Mouse (Mus musculus) erythroblast, adult 5-6 weeks (primary cell): Measurements from ENCODE around the gene Slc23a2. TPM values are rescaled to one million over a fixed set of nuclear protein-coding genes. Genes with fewer than 3 reads are reported as not detected.

ENCODE experiments used
- ATAC-seq: replicated peaks from 2 replicates; pipeline ENCODE4 v1.8.0; 2016; ENCODE audit warnings: moderate number of reproducible peaks, mild to moderate bottlenecking, moderate TSS enrichment, inconsistent platforms; ENCODE audit not compliant: poor library complexity, low FRiP score, severe bottlenecking
- total RNA-seq, 2 experiments: library from RNA; stranded (forward) in 1 of 2; stranded (reverse) in 1 of 2; fragments of 150-400 nt in 1 of 2; fragments of 200-764, 138-1000 nt in 1 of 2; gene quantifications; 2 replicates each; pipeline versions ENCODE4 v1.2.3 to v1.2.4; 2015 to 2017; ENCODE audit warnings: low replicate concordance in 2 of 2

The Slc23a2 gene
- total RNA-seq (2015; ENCODE audit: low replicate concordance) (4.0 and 7.5 TPM in 2 replicates), total RNA-seq (2017; ENCODE audit: low replicate concordance) (2.5 and 5.7 TPM in 2 replicates)

DNA sequence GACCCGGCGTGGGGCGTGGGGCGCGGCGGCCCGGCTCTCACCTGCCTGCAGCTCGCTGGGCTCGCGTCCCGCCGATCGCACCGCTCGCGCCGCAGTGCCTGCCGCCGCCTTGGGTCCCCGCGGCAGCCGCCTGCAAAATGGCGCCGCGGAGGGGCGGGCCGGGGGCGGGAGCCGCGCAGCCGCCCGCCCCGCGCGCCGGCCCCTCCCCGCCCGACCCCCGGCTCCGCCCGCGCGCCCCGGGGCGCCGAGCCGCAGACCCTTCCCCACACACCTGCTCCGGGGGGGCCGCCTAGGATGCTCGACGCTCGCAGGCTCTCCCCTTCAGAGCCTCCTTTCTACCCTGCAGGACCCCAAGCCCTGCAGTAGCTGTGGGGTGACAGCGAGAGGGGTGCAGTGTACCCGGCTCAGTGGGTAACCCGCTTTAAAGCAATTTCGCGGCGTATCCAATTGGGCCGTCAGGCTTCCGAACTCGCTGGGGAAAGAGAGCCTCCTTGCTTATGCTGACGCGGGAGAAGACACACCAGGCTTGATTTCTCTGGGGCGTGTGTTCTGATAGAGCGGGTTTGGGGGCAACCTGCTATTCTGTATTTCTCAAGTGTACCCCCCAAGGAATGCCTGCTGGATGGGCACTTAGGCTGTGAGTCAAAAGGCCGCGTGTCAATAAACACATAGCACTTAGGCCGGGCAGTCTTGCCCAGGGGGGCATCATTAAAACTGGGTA lies at the start of gene Slc23a2:
TSS of gene Slc23a2 (minus strand) at position 138 of the 721 bp plus-strand sequence.
- no peak for ATAC-seq

DNA sequence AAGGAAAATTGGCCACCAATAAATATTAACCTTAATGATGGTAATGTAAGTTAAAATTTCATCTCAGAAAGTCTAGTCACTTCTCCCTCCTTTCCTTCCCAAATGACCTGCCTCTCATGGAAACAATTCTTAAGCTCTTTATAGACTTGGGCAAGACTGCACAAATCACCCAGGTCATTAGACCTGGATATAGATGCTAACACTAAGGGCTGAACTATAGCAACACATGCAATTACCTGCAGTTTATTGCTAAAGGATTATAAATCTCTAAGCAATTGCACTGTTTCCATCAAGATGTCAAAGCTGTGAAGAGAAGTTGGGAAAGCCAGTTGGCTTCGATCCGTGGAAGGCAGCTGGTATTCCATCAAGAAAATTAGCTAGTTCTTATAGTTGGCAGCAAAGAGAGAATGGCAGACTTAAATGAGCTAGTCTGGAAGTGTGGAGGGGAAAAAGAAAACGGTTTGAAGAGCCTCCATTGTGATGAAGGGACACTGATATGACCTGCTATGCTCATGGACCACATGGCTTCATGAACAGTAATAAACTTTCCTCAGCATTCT lies 45.8 kb upstream of the Slc23a2 start:
- no peak for ATAC-seq

DNA sequence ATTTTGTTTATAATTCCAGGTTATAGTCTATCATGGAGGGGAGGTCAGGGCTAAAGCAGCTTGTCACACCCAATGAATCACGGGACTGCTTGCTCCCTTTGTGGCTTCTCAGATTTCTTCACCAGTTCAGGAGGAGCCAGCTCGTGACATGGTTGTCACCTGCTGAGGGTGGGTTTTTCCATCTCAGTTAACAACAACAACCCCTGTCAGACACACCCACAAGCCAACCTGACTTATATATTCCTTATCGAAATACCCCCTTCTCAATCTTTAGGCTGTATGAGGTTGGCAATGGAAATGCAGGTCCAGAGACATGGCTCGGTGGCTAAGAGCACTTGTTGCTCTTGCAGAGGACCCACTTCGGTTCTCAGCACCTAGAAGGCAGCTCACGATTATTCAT lies 39.0 kb upstream of the Slc23a2 start:
- no peak for ATAC-seq

DNA sequence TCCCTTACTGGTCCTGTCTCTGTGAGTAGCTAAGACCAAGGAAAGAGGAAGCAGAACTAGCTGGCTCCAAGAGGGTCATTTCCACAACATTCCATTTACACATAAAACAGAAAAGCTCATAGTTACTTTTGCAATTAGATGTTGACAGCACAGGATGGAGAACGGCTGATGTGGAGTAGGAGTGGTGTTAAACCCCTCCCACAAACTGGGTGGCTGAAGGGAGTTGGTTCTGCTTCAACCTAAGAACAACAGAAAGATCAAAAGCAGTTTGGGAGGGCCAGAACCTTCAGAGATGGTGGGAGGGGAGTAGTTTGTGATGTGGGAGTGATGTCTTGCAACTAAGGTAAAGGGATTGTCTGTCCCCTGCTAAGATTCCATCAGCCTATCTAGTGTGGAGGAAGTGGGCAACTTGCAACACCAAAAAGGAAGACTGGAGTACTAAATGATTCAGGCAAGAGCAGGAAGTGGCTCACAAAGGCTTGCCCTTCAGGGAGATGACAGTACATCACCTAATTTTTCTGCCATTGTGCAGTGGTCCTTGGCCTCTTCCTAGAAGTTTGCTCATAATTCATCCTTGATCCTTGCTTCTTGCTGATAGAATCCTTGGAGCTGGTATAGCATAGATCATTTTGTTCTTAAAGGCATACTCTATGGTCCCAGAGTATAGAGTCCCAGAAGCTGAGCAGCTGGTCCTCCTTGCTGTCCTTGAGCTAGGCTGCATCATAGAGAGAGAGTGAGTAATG lies 35.7 kb upstream of the Slc23a2 start:
- ATAC-seq: no peak

DNA sequence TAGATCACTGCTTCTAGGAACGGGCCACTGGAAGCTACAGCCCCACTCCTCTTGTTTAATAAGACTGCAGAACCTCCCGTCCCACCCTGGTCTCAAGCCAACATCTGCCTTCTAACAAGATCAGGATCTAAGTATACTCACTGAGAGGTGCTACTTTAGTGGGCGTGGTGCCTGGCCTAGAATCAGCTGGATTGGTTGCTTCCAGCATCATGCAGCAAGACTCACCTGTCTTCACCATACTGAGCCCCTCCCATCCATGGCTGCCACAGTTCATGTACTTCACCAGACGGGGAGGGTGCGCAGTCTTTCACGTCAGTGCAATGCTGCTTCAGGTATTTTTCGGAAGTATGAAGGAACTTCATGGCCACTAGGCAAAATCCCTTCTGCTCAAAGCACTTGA lies 34.5 kb upstream of the Slc23a2 start:
- ATAC-seq: no peak

DNA sequence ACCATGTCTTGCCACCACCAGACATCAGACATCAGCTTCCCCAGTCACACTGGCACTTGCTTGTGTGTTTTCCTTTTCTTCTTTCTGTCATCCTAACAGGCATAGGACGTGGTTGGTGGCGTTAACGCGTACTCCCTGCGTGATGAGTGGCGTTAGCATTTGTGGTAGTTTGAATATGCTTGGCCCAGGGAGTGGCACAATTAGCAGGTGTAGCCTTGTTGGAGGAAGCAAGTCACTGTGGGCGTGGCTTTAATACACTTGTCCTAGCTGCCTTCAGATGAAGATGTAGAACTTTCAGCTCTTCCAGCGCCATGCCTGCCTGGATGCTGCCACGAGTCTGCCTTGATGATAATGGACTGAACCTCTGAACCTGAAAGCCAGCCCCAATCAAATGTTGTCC lies 32.5 kb upstream of the Slc23a2 start:
- no peak for ATAC-seq

DNA sequence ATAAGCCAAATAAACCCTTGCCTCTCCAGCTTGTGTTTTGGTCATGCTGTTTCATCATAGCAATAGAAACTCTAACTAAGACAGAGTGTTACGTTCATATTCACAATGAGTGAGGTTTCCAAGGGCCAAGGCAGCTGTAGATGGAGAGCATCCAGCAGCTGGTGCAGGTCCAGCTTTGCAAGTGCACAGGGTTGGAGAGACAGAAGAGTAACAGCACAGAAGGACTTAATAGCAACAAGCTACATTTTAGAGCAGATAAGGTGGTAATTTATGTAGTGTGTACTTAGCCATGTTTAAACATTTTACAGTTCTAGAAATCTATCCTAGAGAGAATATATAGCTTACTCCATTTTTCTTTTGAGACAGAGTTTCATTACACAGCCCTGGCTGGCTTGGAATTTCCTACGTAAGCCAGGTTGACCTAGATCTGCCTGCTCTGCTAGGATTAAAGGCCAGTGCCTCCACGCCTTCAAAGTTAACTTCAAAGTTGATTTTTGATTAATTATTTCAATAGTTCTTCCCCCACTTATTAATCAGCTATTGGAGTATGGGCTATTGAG lies 31.5 kb upstream of the Slc23a2 start:
- no peak for ATAC-seq

DNA sequence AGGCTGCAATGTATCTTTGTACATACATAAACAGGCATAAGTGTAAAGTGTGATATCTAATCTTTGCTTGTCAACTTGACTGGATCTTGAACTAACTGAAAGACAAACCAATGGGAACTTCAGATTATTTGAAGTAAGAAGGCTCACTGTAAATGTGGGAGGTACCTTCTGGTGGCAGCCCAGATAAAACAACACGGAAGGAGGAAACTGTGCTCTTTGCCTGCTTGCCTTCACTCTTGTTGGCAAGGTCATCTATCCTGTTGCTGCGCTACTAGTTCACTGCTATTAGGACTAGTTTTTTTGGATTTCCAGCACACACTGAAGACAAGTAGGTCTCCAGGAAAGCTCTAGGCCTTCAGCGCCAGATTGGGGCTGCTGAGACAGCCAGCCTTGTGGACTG lies 29.1 kb upstream of the Slc23a2 start:
- no peak for ATAC-seq

DNA sequence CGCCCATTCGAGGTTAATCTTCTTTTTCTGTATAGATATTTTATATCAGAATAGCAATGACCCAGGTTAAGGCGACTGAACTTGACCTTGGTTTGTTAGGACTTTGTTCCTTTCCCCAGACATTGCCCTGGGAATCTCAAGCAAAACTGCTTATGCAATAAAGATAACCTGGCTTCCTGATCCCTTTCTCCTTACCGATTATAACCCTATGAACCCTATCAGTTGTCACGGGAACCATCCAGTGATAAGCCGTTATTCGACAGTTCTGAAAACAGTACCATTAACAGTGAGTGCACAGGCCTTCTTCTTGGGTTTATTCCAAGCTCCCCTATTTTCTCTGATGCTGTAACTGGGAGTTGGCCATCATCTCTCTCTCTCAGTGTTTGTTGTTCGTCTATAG lies 27.0 kb upstream of the Slc23a2 start:
- ATAC-seq: no peak

DNA sequence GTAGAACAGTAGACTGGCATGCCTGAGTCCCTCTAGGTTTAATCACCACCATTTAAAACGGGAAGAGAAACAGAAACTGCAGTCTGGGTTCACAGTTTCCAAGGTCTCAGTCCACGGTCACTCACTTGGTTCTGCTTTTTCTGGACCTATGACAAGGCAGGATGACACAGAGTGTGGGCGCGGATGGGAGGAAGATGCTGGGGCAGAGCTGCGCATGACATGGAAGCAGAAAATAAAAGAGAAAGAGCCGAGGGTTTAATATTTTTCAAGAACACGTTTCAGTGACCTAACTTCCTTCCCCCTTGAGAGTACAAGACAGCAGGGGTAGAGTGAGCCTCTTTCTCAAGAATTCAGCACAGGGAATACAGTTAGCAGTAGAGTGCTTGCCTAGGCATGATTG lies 24.2 kb upstream of the Slc23a2 start:
- no peak for ATAC-seq

DNA sequence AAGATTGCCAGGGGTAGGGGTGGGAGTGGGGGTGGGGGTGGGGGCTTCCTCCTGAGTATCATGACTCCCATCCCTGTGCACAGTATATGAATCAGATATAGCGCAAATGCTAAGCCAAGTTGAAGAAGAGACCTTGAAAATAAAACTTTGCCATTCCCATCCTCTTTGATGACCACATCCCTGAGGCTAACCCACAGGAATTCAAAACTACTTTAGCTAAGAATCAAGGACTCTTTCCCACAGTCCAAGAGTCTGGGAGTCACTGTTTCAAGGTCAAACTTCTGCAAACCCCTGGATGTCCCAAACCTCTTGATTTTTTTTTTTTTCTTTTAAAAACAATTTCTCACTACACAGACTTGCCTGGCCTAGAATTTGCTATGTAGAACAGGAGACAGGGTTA lies 18.7 kb upstream of the Slc23a2 start:
- ATAC-seq: no peak

DNA sequence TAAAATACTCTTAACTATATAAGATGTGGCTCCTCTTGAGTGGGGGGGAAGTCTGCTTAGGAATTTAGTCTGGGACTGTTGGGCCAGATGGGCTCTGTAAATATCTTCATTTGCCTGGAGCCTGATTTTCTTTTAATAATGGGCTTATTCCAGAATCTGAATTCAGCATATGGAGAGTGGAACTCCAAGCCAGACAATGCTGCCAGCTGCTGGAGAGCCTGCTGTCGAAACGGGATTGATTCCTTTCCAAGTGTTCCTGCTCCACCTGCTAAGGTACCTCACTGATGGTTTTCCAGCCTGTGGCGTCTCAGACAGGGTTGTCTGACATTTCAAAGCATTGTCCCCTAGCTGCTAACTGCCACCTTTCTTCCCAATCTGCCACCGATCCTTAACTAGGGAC lies 12.6 kb upstream of the Slc23a2 start:
- ATAC-seq: no peak

DNA sequence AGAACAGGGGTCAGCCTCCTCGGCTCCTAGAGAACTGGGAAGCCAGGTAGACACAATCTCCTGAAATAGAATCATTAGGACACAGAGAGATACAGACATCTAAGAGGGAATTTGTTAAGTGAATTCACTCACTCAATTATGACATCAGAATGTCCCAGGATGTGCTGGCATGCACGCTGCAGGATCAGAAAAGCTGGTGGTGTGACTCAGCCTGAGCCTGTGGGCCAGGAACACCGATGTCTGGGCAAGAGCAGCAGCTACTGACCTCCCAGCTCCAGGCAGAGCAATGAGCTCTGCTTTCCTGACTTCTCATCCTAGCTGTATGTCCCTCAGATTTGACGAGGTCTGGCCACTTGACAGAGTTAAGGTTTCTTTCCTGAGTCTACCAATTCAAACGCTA lies 7.8 kb upstream of the Slc23a2 start:
- no peak for ATAC-seq

DNA sequence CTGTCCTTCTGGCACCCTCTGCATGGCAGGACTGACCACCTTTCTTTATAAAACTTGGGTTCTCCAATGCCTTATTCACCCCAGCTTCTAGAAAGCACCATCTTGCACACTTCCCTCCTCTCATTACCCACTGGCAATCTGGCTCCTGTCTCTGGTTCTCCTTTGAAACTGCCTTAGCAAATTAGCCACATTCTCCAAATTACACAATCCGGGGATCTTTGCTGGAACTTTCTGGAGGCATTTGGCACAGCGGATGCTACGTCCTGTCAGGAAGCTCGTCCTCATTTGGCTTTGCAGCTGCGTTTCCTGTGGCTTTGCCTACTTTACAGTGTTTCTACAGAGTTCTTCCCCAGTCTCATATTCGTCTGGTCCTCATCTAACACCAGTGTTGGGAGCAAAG lies 6.7 kb upstream of the Slc23a2 start:
- no peak for ATAC-seq

DNA sequence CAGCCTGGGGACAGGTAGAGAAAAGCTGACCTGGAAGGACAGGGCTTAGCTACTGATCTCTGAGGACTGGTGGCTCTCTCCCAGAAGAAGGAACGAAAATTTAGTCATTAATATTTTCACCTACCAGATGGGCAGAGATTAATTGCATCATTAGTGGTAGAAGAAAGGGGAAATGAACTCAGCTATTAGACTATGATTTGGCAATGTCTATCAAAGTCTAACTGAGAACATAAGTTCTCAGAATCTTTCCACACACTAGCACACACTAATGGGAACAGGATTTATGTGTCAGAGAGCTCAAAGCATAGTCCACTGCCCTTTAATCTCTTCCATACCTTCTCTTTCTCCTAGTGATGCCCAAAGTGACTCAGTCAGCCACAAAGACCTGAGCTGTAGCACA lies 6.0 kb upstream of the Slc23a2 start:
- no peak for ATAC-seq

DNA sequence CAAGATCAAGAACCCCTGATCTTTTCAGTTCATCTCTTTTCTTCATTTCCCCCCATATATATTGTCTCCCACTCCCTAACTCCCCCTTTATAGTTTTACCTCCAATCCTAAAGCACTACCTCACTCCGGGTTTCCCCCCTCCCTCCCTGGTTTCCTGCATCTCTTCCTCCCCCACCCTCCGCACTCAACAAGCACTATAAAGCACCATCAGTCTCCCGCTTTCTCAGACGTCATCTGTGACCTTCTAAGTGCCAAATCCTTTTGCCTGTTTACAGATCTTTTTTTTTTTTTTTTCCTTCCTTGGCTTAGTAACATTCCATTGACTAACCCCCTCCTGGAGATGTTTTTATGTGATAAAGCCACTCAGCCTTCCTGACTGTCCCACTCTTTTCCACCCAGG lies 1.6 kb upstream of the Slc23a2 start:
- no peak for ATAC-seq

DNA sequence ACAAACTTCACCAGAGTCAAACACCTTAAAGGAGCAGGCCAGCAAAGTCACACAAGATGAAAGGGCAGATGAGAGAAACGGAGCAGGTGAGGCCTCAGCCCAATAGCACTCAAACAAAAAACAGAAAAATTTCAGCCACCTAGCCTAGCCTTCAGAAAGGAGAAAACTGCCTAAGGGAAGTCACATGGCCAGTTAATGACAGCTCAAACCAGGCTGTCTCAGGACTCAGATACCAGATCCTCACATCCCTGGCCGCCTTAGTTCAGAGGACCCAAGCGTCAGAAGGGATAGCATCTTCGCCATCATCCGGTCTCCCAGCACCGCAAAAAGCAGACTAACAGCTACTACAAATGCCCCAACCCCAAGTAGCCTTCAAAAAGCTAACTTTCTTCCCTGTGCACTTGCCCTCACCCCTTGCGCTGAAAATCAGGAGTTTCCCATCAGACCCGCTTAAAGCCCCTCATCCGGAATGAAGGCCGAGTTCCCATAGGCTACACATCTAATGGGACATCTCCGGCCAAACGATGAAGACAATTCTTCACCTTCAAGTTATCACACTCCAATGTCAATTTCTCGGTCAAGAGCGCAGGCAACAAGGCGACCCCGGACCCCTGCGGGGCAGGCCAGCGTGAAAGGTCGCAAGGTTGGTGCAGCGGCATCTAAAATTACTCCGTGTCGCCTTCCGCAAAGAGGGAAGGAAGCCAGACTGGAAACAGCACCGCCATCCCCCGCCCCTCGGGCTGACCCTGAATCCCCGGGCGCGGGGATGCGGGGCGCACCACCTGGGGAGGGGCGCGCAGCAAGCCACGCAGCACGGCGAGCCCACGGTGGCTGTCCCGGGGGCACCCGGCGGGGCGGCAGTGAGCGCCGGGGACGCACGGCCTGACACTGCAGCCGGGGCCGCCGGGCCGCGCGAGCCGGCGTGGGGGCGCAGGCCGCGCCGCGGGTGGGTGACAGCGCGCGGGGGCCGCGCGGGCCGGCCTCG lies 673 bp downstream of the Slc23a2 start:
- ATAC-seq: no peak

DNA sequence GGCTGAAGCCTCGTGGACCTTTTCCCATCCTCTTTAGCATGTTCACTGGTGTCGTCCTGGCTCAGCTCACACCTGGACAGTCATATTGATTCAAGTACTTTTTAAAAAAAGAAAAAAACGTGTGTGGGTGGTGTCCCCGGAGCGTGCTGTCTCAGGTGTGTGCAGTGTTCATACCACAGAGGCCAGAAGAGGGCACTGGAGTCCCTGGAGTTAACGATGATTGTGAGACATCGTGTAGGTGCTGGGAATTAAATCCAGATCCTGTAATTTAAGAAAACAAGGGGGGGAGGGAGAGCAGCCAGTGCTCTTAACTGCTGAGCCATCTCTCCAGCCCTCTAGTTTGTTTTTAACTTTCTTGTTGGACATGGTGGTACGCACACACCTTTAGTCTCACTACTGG lies 2.3 kb downstream of the Slc23a2 start:
- no peak for ATAC-seq

DNA sequence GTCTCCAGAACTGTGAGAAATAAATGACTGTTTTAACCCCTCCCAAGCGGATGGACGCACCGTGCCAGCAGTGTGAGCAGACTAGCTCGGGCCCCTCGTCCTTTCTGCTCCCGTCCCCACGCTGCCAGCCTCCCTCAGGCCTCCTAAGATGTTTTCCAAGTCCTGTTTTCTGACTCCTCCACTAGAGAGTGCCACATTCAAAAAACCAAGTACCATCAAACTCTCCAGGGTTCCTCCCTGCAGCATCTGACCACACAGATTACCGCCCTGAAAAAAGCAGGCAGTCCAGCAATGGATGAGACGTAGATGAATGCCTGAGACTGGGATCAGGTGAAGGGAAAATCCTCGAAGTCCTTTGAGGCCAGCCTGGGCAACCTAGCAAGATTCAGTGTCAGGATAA lies 4.4 kb downstream of the Slc23a2 start:
- no peak for ATAC-seq

DNA sequence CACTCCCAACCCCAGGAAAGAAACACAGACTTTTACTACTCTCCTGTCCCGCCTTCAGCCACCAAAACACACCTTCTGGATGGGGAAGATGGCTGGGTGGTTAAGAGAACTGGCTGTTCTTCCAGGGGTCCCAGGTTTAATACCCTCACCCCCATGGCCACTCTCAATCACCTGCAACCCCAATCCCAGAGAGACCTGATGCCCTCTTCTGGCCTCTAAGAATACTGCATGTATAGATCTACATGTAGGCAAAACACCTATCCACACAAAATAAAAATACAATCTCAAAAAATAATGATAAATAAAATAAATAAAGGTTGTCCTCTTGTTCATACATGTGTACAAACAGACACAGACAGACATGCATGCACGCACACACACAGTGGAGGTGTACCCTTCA lies 5.8 kb downstream of the Slc23a2 start:
- no peak for ATAC-seq
